Mouse (Mus musculus) heart, embryonic 13.5 days (tissue): Measurements from ENCODE around the gene Parn. TPM values are rescaled to one million over a fixed set of nuclear protein-coding genes. Genes with fewer than 3 reads are reported as not detected.
A peak's percentile ranks its signal among the peaks of the same experiment; 100 is the strongest.

Experiments
- ATAC-seq: fragments of 200-750 bp; cut with Nextera tagmentation; 2 replicates; pipeline ENCODE4 v1.8.0; 2017; ENCODE audit warnings: moderate TSS enrichment; ENCODE audit not compliant: insufficient number of reproducible peaks, low FRiP score, low TSS enrichment; ENCODE audit errors: extremely low read depth
- H3K27ac ChIP-seq: fragments of 300-500 bp; sonication (generic); replicated peaks from 2 replicates; pipeline ENCODE4 v1.5.1; 2015; ENCODE audit warnings: moderate library complexity, mild to moderate bottlenecking, inconsistent platforms
- H3K27me3 ChIP-seq: fragments of 300-500 bp; sonication (generic); replicated peaks from 2 replicates; pipeline ENCODE4 v1.6.1; 2015; ENCODE audit warnings: mild to moderate bottlenecking, inconsistent platforms
- H3K36me3 ChIP-seq: fragments of 300-500 bp; sonication (generic); 2 replicates; pipeline ENCODE4 v1.6.1; 2015; ENCODE audit warnings: mild to moderate bottlenecking, inconsistent platforms
- H3K4me1 ChIP-seq: fragments of 300-500 bp; sonication (generic); 2 replicates; pipeline ENCODE4 v1.6.1; 2015; ENCODE audit warnings: inconsistent platforms
- H3K4me2 ChIP-seq: fragments of 300-500 bp; sonication (generic); 2 replicates; pipeline ENCODE4 v1.6.1; 2015; ENCODE audit warnings: inconsistent platforms, mild to moderate bottlenecking, moderate library complexity
- H3K4me3 ChIP-seq: fragments of 300-500 bp; sonication (generic); 2 replicates; pipeline ENCODE4 v1.5.1; 2015; ENCODE audit warnings: moderate library complexity, mild to moderate bottlenecking, inconsistent platforms
- H3K9ac ChIP-seq: fragments of 300-500 bp; sonication (generic); 2 replicates; pipeline ENCODE4 v1.6.1; 2015; ENCODE audit warnings: inconsistent platforms, mild to moderate bottlenecking, moderate library complexity
- H3K9me3 ChIP-seq: fragments of 300-500 bp; sonication (generic); 2 replicates; pipeline ENCODE4 v1.6.1; 2016; ENCODE audit warnings: inconsistent platforms
- WGBS: fragments of 180-500 bp; shearing (Covaris S2); methylation state at CpG from one replicate; pipeline ENCODE4 v1.1.7; 2015; ENCODE audit warnings: mixed read lengths; 5-methylcytosine and 5-hydroxymethylcytosine counted together
- polyA plus RNA-seq: library from polyadenylated mRNA; unstranded; fragments of >200 nt; fragmentation: Nextera tagmentation; extraction: Ambion mirVana; gene quantifications from 2 replicates; pipeline ENCODE4 v1.2.1, GENCODE M21; 2015

The Parn gene
- polyA plus RNA-seq, 1 experiment from 2014 or later = 23.1 TPM

GRCm38 (mm10) chr16:13620194-13620593, 47.8 kb downstream of the Parn start:
- Histone ChIP-seq H3K27ac (no peak overlapping the region), H3K9me3 (no peaks in the 10 kb centered on the region), H3K4me1 (0 out of 2 replicates have a peak, but pooled peaks cover 4% of the 10 kb centered on the region), H3K9ac (no peak overlapping the region), H3K4me2 (no peak overlapping the region), H3K4me3 (no peak overlapping the region), H3K27me3 (no peaks in the 10 kb centered on the region), H3K36me3 (peaks cover 52% of the 10 kb centered on the region)
- 83% methylated on average over 3 of the region's 3 CpGs for WGBS
- ATAC-seq = no peak

GRCm38 (mm10) chr16:13615276-13615675, 52.7 kb downstream of the Parn start:
- peaks cover 27% of the 10 kb centered on the region for H3K36me3 ChIP-seq
- H3K27me3 ChIP-seq = no peaks in the 10 kb centered on the region
- no peak for ATAC-seq
- no peak overlapping the region for H3K4me2 ChIP-seq
- WGBS = 55% methylated on average over 5 of the region's 5 CpGs
- H3K4me3 ChIP-seq = no peak overlapping the region
- H3K9me3 ChIP-seq = no peaks in the 10 kb centered on the region
- peaks cover 22% of the 10 kb centered on the region for H3K4me1 ChIP-seq
- H3K9ac ChIP-seq = no peak overlapping the region
- H3K27ac ChIP-seq = peak overlapping the region; percentile 55; the same call in 1 of the 2 replicates

- no peak overlapping the region for H3K27ac ChIP-seq
- peaks cover 23% of the 10 kb centered on the region for H3K36me3 ChIP-seq
Measured at GRCm38 (mm10) chr16:13612571-13612970, 55.4 kb downstream of the Parn start.

GRCm38 (mm10) chr16:13612058-13612457, 55.9 kb downstream of the Parn start:
- Histone ChIP-seq H3K27ac (peak overlapping the region; percentile 79), H3K27me3 (no peaks in the 10 kb centered on the region), H3K4me2 (no peak overlapping the region), H3K4me1 (peaks cover 22% of the 10 kb centered on the region), H3K4me3 (no peak overlapping the region), H3K9ac (no peak overlapping the region), H3K36me3 (peaks cover 18% of the 10 kb centered on the region), H3K9me3 (no peaks in the 10 kb centered on the region)
- no peak for ATAC-seq
- WGBS = 77% methylated on average over 6 of the region's 6 CpGs

More at GRCm38 (mm10) chr16:13612571-13612970, 55.4 kb downstream of the Parn start:
- WGBS = 81% methylated on average over 5 of the region's 5 CpGs
- no peaks in the 10 kb centered on the region for H3K9me3 ChIP-seq
- no peaks in the 10 kb centered on the region for H3K27me3 ChIP-seq
- H3K4me2 ChIP-seq = no peak overlapping the region
- no peak overlapping the region for H3K4me3 ChIP-seq
- H3K4me1 ChIP-seq = peaks cover 22% of the 10 kb centered on the region
- ATAC-seq = no peak
- no peak overlapping the region for H3K9ac ChIP-seq

- Histone ChIP-seq H3K4me1 (peaks cover 22% of the 10 kb centered on the region), H3K36me3 (peaks cover 18% of the 10 kb centered on the region), H3K9me3 (no peaks in the 10 kb centered on the region), H3K4me2 (no peak overlapping the region), H3K27ac (peak overlapping the region; percentile 79), H3K27me3 (no peaks in the 10 kb centered on the region), H3K4me3 (no peak overlapping the region), H3K9ac (no peak overlapping the region)
- no peak for ATAC-seq
Measured at GRCm38 (mm10) chr16:13611399-13611798, 56.6 kb downstream of the Parn start.

GRCm38 (mm10) chr16:13610951-13611381, 57.0 kb downstream of the Parn start:
- H3K27ac ChIP-seq = peak overlapping the region; percentile 79
- peaks cover 22% of the 10 kb centered on the region for H3K4me1 ChIP-seq
- H3K4me2 ChIP-seq = no peak overlapping the region
- H3K27me3 ChIP-seq = no peaks in the 10 kb centered on the region
- peaks cover 22% of the 10 kb centered on the region for H3K36me3 ChIP-seq
- no peak overlapping the region for H3K4me3 ChIP-seq
- WGBS = 54% methylated on average over 5 of the region's 5 CpGs
- ATAC-seq = no peak
- no peak overlapping the region for H3K9ac ChIP-seq
- no peaks in the 10 kb centered on the region for H3K9me3 ChIP-seq

- WGBS = 84% methylated on average over 1 of the region's 1 CpGs
- H3K27me3 ChIP-seq = no peaks in the 10 kb centered on the region
- H3K9me3 ChIP-seq = no peaks in the 10 kb centered on the region
- no peak overlapping the region for H3K4me3 ChIP-seq
- no peak for ATAC-seq
- no peak overlapping the region for H3K9ac ChIP-seq
- peaks cover 15% of the 10 kb centered on the region for H3K4me1 ChIP-seq
- H3K36me3 ChIP-seq = peaks cover 28% of the 10 kb centered on the region
- H3K27ac ChIP-seq = no peak overlapping the region
- no peak overlapping the region for H3K4me2 ChIP-seq
Measured at GRCm38 (mm10) chr16:13608705-13609085, 59.3 kb downstream of the Parn start.

GRCm38 (mm10) chr16:13607987-13608704, 59.8 kb downstream of the Parn start:
- Histone ChIP-seq H3K27me3 (no peaks in the 10 kb centered on the region), H3K27ac (no peak overlapping the region), H3K4me2 (no peak overlapping the region), H3K4me1 (peaks cover 15% of the 10 kb centered on the region), H3K9ac (no peak overlapping the region), H3K9me3 (no peaks in the 10 kb centered on the region), H3K4me3 (no peak overlapping the region), H3K36me3 (peaks cover 27% of the 10 kb centered on the region)
- 82% methylated on average over 4 of the region's 4 CpGs for WGBS
- ATAC-seq = no peak

- 78% methylated on average over 1 of the region's 1 CpGs for WGBS
- peaks cover 63% of the 10 kb centered on the region for H3K36me3 ChIP-seq
- H3K9me3 ChIP-seq = no peaks in the 10 kb centered on the region
- no peaks in the 10 kb centered on the region for H3K4me1 ChIP-seq
- no peak overlapping the region for H3K4me3 ChIP-seq
- no peak overlapping the region for H3K9ac ChIP-seq
- ATAC-seq = no peak
- no peak overlapping the region for H3K4me2 ChIP-seq
- H3K27ac ChIP-seq = no peak overlapping the region
- no peaks in the 10 kb centered on the region for H3K27me3 ChIP-seq
Measured at GRCm38 (mm10) chr16:13602779-13603178, 65.2 kb downstream of the Parn start.

GRCm38 (mm10) chr16:13589049-13589408, 78.9 kb downstream of the Parn start:
- H3K4me2 ChIP-seq = no peak overlapping the region
- H3K36me3 ChIP-seq = peaks cover 30% of the 10 kb centered on the region
- H3K4me1 ChIP-seq = peaks cover 23% of the 10 kb centered on the region
- peak overlapping the region; percentile 71 for H3K27ac ChIP-seq
- H3K9me3 ChIP-seq = no peaks in the 10 kb centered on the region
- H3K27me3 ChIP-seq = no peaks in the 10 kb centered on the region
- no peak overlapping the region for H3K4me3 ChIP-seq
- H3K9ac ChIP-seq = no peak overlapping the region
- WGBS = 56% methylated on average over 2 of the region's 2 CpGs
- ATAC-seq = no peak

- ATAC-seq = no peak
- Histone ChIP-seq H3K4me1 (peaks cover 23% of the 10 kb centered on the region), H3K9ac (no peak overlapping the region), H3K9me3 (no peaks in the 10 kb centered on the region), H3K4me2 (no peak overlapping the region), H3K27ac (peak overlapping the region; percentile 71), H3K36me3 (peaks cover 28% of the 10 kb centered on the region), H3K27me3 (no peaks in the 10 kb centered on the region), H3K4me3 (no peak overlapping the region)
- 73% methylated on average over 5 of the region's 5 CpGs for WGBS
Measured at GRCm38 (mm10) chr16:13588182-13589048, 79.6 kb downstream of the Parn start.
